Mouse (Mus musculus): Measurements from ENCODE around the gene Scaf8. TPM values are rescaled to one million over a fixed set of nuclear protein-coding genes. Genes with fewer than 3 reads are reported as not detected.
"Not testable (repeated sequence)": the region's sequence is repeated elsewhere in the genome, so short reads cannot be mapped to it uniquely, and the experiment has no call there.

Scaf8 gene
- total RNA-seq, 2 experiments from 2014 or later: 50.4 to 60.8 TPM

GRCm38 (mm10) chr17:3113737-3114357 is 925 bp upstream of the Scaf8 start:
- intact Hi-C loops (cut with DNase I): loop anchor here (10.0 kb wide), 1 partner anchor 111 kb away; no protein-coding TSS in a partner anchor

GRCm38 (mm10) chr17:3114358-3114719 is 433 bp upstream of the Scaf8 start:
- intact Hi-C loops (cut with DNase I): loop anchor here (10.0 kb wide), 1 partner anchor 110 kb away; no protein-coding TSS in a partner anchor
- DNase-seq (ENCODE audit: low spot score in 2 of 2): no peak

More at GRCm38 (mm10) chr17:3113737-3114357, 925 bp upstream of the Scaf8 start:
- DNase-seq (ENCODE audit: low spot score in 2 of 2): no peak

- intact Hi-C loops (cut with DNase I): loop anchor here (10.0 kb wide), 1 partner anchor 109 kb away; no protein-coding TSS in a partner anchor
- DNase-seq (ENCODE audit: low spot score in 2 of 2): peak in 1 of 2 experiments; percentile 55
These were observed 705 bp downstream of the Scaf8 start for GRCm38 (mm10) chr17:3115380-3115974.

GRCm38 (mm10) chr17:3120949-3121348 is 6.2 kb downstream of the Scaf8 start:
- DNase-seq (ENCODE audit: low spot score in 2 of 2); intact Hi-C loops (cut with DNase I): not testable (repeated sequence)

- intact Hi-C loops (cut with DNase I); DNase-seq (ENCODE audit: low spot score in 2 of 2): not testable (repeated sequence)
These were observed 8.8 kb downstream of the Scaf8 start for GRCm38 (mm10) chr17:3123581-3123980.

- DNase-seq (ENCODE audit: low spot score in 2 of 2): no peak
- intact Hi-C loops (cut with DNase I): no loop called here
These were observed 13.9 kb downstream of the Scaf8 start for GRCm38 (mm10) chr17:3128716-3129115.

- intact Hi-C loops (cut with DNase I): no loop called here
- no peak for DNase-seq (ENCODE audit: low spot score in 2 of 2)
These were observed 15.0 kb downstream of the Scaf8 start for GRCm38 (mm10) chr17:3129791-3130190.

- intact Hi-C loops (cut with DNase I): no loop called here
- no peak for DNase-seq (ENCODE audit: low spot score in 2 of 2)
These were observed 20.6 kb downstream of the Scaf8 start for GRCm38 (mm10) chr17:3135346-3135745.

GRCm38 (mm10) chr17:3136127-3136526 is 21.4 kb downstream of the Scaf8 start:
- intact Hi-C loops (cut with DNase I): no loop called here
- no peak for DNase-seq (ENCODE audit: low spot score in 2 of 2)

- intact Hi-C loops (cut with DNase I): no loop called here
- DNase-seq (ENCODE audit: low spot score in 2 of 2): no peak
These were observed 23.6 kb downstream of the Scaf8 start for GRCm38 (mm10) chr17:3138387-3138786.

GRCm38 (mm10) chr17:3140100-3140499 is 25.3 kb downstream of the Scaf8 start:
- intact Hi-C loops (cut with DNase I): no loop called here
- DNase-seq (ENCODE audit: low spot score in 2 of 2): no peak

GRCm38 (mm10) chr17:3148853-3149252 is 34.1 kb downstream of the Scaf8 start:
- intact Hi-C loops (cut with DNase I): no loop called here
- DNase-seq (ENCODE audit: low spot score in 2 of 2): no peak

GRCm38 (mm10) chr17:3149541-3149940 is 34.8 kb downstream of the Scaf8 start:
- no peak for DNase-seq (ENCODE audit: low spot score in 2 of 2)
- intact Hi-C loops (cut with DNase I): no loop called here

- DNase-seq (ENCODE audit: low spot score in 2 of 2); intact Hi-C loops (cut with DNase I): not testable (repeated sequence)
These were observed 35.9 kb downstream of the Scaf8 start for GRCm38 (mm10) chr17:3150701-3151100.

GRCm38 (mm10) chr17:3151181-3151580 is 36.4 kb downstream of the Scaf8 start:
- no peak for DNase-seq (ENCODE audit: low spot score in 2 of 2)
- intact Hi-C loops (cut with DNase I): no loop called here

- DNase-seq (ENCODE audit: low spot score in 2 of 2); intact Hi-C loops (cut with DNase I): not testable (repeated sequence)
These were observed 41.4 kb downstream of the Scaf8 start for GRCm38 (mm10) chr17:3156176-3156575.

GRCm38 (mm10) chr17:3157016-3157415 is 42.2 kb downstream of the Scaf8 start:
- intact Hi-C loops (cut with DNase I): no loop called here

GRCm38 (mm10) chr17:3162905-3163304 is 48.1 kb downstream of the Scaf8 start:
- intact Hi-C loops (cut with DNase I): no loop called here
- no peak for DNase-seq (ENCODE audit: low spot score in 2 of 2)

More at GRCm38 (mm10) chr17:3157016-3157415, 42.2 kb downstream of the Scaf8 start:
- DNase-seq (ENCODE audit: low spot score in 2 of 2): no peak

GRCm38 (mm10) chr17:3180425-3180945 is 65.7 kb downstream of the Scaf8 start:
- DNase-seq (ENCODE audit: low spot score in 2 of 2); intact Hi-C loops (cut with DNase I): not testable (repeated sequence)

GRCm38 (mm10) chr17:3195483-3195882 is 80.7 kb downstream of the Scaf8 start:
- DNase-seq (ENCODE audit: low spot score in 2 of 2); intact Hi-C loops (cut with DNase I): not testable (repeated sequence)

- intact Hi-C loops (cut with DNase I): no loop called here
- DNase-seq (ENCODE audit: low spot score in 2 of 2): no peak
These were observed 85.6 kb downstream of the Scaf8 start for GRCm38 (mm10) chr17:3200328-3200727.

Measured in left cerebral cortex, postnatal 36 days (tissue).